Mouse (Mus musculus) stomach, embryonic 15.5 days (tissue): ENCODE results near the gene Gm13698. TPM values are rescaled to one million over a fixed set of nuclear protein-coding genes. Genes with fewer than 3 reads are reported as not detected.
A peak's percentile ranks its signal among the peaks of the same experiment; 100 is the strongest.
"Not testable (repeated sequence)": the region's sequence is repeated elsewhere in the genome, so short reads cannot be mapped to it uniquely, and the experiment has no call there.

Experiments
- ATAC-seq: fragments of 200-750 bp; cut with Nextera tagmentation; 2 replicates; pipeline ENCODE4 v1.8.0; 2017; ENCODE audit warnings: low read depth, moderate number of reproducible peaks, moderate TSS enrichment; ENCODE audit not compliant: insufficient read depth, low FRiP score
- H3K27ac ChIP-seq: fragments of 300-500 bp; sonication (generic); 2 replicates; pipeline ENCODE4 v1.5.1; 2015; ENCODE audit warnings: mild to moderate bottlenecking, inconsistent platforms
- H3K27me3 ChIP-seq: fragments of 300-500 bp; sonication (generic); replicated peaks from 2 replicates; pipeline ENCODE4 v1.6.1; 2015; ENCODE audit warnings: inconsistent platforms
- H3K36me3 ChIP-seq: fragments of 300-500 bp; sonication (generic); 2 replicates; pipeline ENCODE4 v1.6.1; 2015; ENCODE audit warnings: inconsistent platforms
- H3K4me1 ChIP-seq: fragments of 300-500 bp; sonication (generic); 2 replicates; pipeline ENCODE4 v1.6.1; 2015; ENCODE audit warnings: inconsistent platforms
- H3K4me2 ChIP-seq: fragments of 300-500 bp; sonication (generic); 2 replicates; pipeline ENCODE4 v1.6.1; 2015; ENCODE audit warnings: mild to moderate bottlenecking, inconsistent platforms
- H3K4me3 ChIP-seq: fragments of 300-500 bp; sonication (generic); replicated peaks from 2 replicates; pipeline ENCODE4 v1.5.1; 2015; ENCODE audit warnings: inconsistent platforms
- H3K9ac ChIP-seq: fragments of 300-500 bp; sonication (generic); 2 replicates; pipeline ENCODE4 v1.6.1; 2015; ENCODE audit warnings: inconsistent platforms
- H3K9me3 ChIP-seq: fragments of 300-500 bp; sonication (generic); 2 replicates; pipeline ENCODE4 v1.6.1; 2016; ENCODE audit warnings: inconsistent platforms
- WGBS: fragments of 180-500 bp; shearing (Covaris S2); methylation state at CpG from one replicate; pipeline ENCODE4 v1.1.7; 2015; 5-methylcytosine and 5-hydroxymethylcytosine counted together
- polyA plus RNA-seq: library from polyadenylated mRNA; unstranded; fragments of >200 nt; fragmentation: Nextera tagmentation; extraction: Ambion mirVana; gene quantifications from 2 replicates; pipeline ENCODE4 v1.2.1, GENCODE M21; 2015

Gene Gm13698
- polyA plus RNA-seq, result 0.09 TPM in 1 of 2 replicates, not detected in the other

- not testable (repeated sequence) for H3K4me3 ChIP-seq, H3K4me1 ChIP-seq, H3K27ac ChIP-seq, H3K9ac ChIP-seq, H3K9me3 ChIP-seq, H3K4me2 ChIP-seq, ATAC-seq, H3K27me3 ChIP-seq, H3K36me3 ChIP-seq
- no CpG with 5 or more reads among the region's 6 CpGs for WGBS
Measured at GRCm38 (mm10) chr2:83955393-83955792, at the start of gene Gm13698. TSS of gene Gm13698 (plus strand) at chr2:83955693.

- H3K4me3 ChIP-seq, result no peak overlapping the region
- no peaks in the 10 kb centered on the region for H3K9me3 ChIP-seq
- no peaks in the 10 kb centered on the region for H3K4me1 ChIP-seq
- H3K27me3 ChIP-seq, result no peaks in the 10 kb centered on the region
- H3K27ac ChIP-seq, result no peak overlapping the region
- no peaks in the 10 kb centered on the region for H3K36me3 ChIP-seq
- ATAC-seq, result no peak
- H3K4me2 ChIP-seq, result no peak overlapping the region
- no peak overlapping the region for H3K9ac ChIP-seq
- WGBS, result 64% methylated on average over 2 of the region's 2 CpGs
Measured at GRCm38 (mm10) chr2:83929478-83930088, 25.9 kb upstream of the Gm13698 start.

DNA sequence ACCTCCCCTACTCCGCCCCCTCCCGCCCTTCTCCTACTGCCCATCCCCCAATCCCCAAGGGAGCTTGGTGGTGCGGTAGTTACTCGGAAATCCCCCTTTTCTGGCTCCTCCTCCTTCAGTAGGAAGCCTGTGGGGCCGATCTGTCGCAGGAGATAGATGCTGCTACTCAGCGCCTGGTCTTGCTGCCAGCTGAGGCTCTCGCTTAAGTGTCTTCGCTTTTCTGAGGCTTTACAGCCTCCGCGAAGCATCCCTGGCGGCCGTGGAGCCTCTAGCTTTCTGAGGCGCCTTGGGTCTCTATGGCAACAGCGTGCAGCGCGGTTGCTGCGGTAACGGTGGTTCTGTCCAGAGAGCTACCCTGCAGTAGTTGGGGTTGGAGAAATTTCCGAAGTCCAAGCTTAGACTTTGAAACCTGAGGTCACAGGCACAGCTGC is 14.5 kb upstream of the Gm13698 start, which contains the start of gene Zswim2:
Gene Zswim2 (minus strand): TSS at position 298 of the 431 bp plus-strand sequence.
- H3K9ac ChIP-seq, result no peak within 1 kb of the TSS
- H3K9me3 ChIP-seq, result no peaks in the 10 kb centered on the region

DNA sequence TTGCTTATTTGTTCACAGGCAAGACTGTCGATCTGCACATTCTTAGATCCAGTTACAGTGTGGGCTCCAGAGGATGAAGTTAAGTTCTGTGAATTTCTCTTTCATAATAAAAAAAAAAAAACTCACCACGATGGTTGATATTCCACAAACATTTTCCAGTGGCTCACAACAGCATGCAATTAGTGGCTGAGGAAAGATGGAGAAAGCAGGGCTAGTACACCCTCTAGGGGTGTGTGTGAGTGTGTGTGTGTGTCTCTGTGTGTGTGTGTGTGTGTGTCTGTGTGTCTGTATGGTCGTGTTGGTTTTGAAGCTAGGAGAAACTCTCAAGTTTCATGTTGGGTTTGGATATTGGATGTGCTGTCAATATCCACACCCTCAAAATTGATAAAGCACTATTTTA is 14.1 kb upstream of the Gm13698 start:
- Histone ChIP-seq H3K4me3 (0 out of 2 replicates have a peak overlapping the region, but pooled peaks have one; percentile 27), H3K9ac (no peak overlapping the region), H3K27ac (no peak overlapping the region), H3K9me3 (no peaks in the 10 kb centered on the region), H3K36me3 (no peaks in the 10 kb centered on the region), H3K4me1 (0 out of 2 replicates have a peak, but pooled peaks cover 4% of the 10 kb centered on the region), H3K27me3 (no peaks in the 10 kb centered on the region), H3K4me2 (peak overlapping the region; percentile 48)
- WGBS, result 38% methylated on average over 3 of the region's 3 CpGs
- no peak for ATAC-seq

More for the DNA sequence above, 14.5 kb upstream of the Gm13698 start, which contains the start of gene Zswim2:
- H3K27me3 ChIP-seq, result no peaks in the 10 kb centered on the region
- peak within 1 kb of the TSS; percentile 48 for H3K4me2 ChIP-seq
- no peak within 1 kb of the TSS for H3K27ac ChIP-seq
- H3K4me1 ChIP-seq, result 0 out of 2 replicates have a peak, but pooled peaks cover 4% of the 10 kb centered on the region
- H3K36me3 ChIP-seq, result no peaks in the 10 kb centered on the region
- peak within 1 kb of the TSS; percentile 27; the same call in 1 of the 2 replicates for H3K4me3 ChIP-seq
- peak; percentile 66; the same call in 1 of the 2 replicates for ATAC-seq
- 1% methylated on average over 20 of the region's 20 CpGs for WGBS

DNA sequence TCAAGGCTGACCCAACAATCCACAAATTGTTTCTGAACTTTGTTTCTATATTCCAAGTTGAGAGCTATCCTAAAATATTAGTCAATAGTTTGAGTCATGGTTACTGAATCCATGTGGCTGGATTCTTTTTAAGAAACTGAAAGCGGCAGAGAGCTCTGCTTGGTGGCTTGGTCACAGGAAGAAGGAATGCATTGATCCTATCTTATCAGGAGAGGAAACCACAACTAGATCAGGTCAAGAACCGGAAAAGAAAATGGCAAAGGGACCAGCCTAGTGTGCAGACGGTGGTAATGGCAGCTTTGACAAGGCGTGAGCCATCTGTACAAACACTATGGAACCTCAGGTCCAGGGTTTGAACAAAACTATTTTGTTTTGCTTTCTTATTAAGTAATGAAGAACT is 13.7 kb upstream of the Gm13698 start:
- Histone ChIP-seq H3K4me3 (no peak overlapping the region), H3K36me3 (no peaks in the 10 kb centered on the region), H3K4me1 (0 out of 2 replicates have a peak, but pooled peaks cover 4% of the 10 kb centered on the region), H3K4me2 (no peak overlapping the region), H3K27me3 (no peaks in the 10 kb centered on the region), H3K9me3 (no peaks in the 10 kb centered on the region), H3K9ac (no peak overlapping the region), H3K27ac (no peak overlapping the region)
- WGBS, result 55% methylated on average over 4 of the region's 4 CpGs
- no peak for ATAC-seq

DNA sequence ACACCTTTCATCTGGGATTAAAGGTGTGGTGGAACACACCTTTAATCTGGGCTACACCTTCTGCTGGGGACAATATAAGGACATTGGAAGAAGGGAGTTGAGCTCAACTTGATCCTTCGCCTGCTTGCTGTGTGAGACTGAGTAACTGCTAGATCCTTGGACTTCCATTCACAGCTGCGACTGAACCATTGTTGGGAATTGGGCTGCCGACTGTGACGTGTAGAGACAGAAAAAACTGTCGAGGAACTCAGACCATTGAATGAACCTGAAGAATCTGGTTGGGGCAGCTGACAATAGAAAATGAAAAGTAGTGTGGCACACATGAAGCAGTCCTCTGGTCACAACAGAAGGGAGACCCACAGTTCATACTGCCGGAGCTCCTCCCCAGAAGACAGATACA is 5.7 kb downstream of the Gm13698 start, which contains the start of gene Gm13693:
Gene Gm13693 (plus strand): TSS at position 301 of the 400 bp plus-strand sequence.
- H3K36me3 ChIP-seq, H3K4me1 ChIP-seq, H3K4me2 ChIP-seq, ATAC-seq, H3K27ac ChIP-seq, H3K9me3 ChIP-seq, H3K4me3 ChIP-seq, H3K27me3 ChIP-seq, H3K9ac ChIP-seq: not testable (repeated sequence)
- no CpG with 5 or more reads among the region's 6 CpGs for WGBS

DNA sequence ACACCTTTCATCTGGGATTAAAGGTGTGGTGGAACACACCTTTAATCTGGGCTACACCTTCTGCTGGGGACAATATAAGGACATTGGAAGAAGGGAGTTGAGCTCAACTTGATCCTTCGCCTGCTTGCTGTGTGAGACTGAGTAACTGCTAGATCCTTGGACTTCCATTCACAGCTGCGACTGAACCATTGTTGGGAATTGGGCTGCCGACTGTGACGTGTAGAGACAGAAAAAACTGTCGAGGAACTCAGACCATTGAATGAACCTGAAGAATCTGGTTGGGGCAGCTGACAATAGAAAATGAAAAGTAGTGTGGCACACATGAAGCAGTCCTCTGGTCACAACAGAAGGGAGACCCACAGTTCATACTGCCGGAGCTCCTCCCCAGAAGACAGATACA is 11.5 kb downstream of the Gm13698 start, which contains the start of gene Gm13695:
Gene Gm13695 (plus strand): TSS at position 301 of the 400 bp plus-strand sequence.
- not testable (repeated sequence) for H3K4me1 ChIP-seq

GRCm38 (mm10) chr2:83972823-83973222 is 17.3 kb downstream of the Gm13698 start, which contains the start of gene Gm13696:
TSS of gene Gm13696 (plus strand) at chr2:83973123.
- whole genome bisulfite sequencing, result no CpG with 5 or more reads among the region's 6 CpGs
- not testable (repeated sequence) for H3K27ac ChIP-seq

More for the DNA sequence above, 11.5 kb downstream of the Gm13698 start, which contains the start of gene Gm13695:
- H3K4me3 ChIP-seq, H3K4me2 ChIP-seq, H3K27me3 ChIP-seq, H3K36me3 ChIP-seq, ATAC-seq, H3K9ac ChIP-seq, H3K9me3 ChIP-seq, H3K27ac ChIP-seq: not testable (repeated sequence)
- WGBS, result no CpG with 5 or more reads among the region's 6 CpGs

DNA sequence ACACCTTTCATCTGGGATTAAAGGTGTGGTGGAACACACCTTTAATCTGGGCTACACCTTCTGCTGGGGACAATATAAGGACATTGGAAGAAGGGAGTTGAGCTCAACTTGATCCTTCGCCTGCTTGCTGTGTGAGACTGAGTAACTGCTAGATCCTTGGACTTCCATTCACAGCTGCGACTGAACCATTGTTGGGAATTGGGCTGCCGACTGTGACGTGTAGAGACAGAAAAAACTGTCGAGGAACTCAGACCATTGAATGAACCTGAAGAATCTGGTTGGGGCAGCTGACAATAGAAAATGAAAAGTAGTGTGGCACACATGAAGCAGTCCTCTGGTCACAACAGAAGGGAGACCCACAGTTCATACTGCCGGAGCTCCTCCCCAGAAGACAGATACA is 23.1 kb downstream of the Gm13698 start, which contains the start of gene Gm13694:
Gene Gm13694 (plus strand): TSS at position 301 of the 400 bp plus-strand sequence.
- H3K9me3 ChIP-seq, H3K4me3 ChIP-seq, H3K36me3 ChIP-seq, H3K27ac ChIP-seq, ATAC-seq, H3K9ac ChIP-seq, H3K4me1 ChIP-seq, H3K4me2 ChIP-seq, H3K27me3 ChIP-seq: not testable (repeated sequence)
- no CpG with 5 or more reads among the region's 6 CpGs for WGBS

More at GRCm38 (mm10) chr2:83972823-83973222, 17.3 kb downstream of the Gm13698 start, which contains the start of gene Gm13696:
- not testable (repeated sequence) for H3K4me1 ChIP-seq, H3K9ac ChIP-seq, H3K27me3 ChIP-seq, H3K4me3 ChIP-seq, H3K9me3 ChIP-seq, H3K4me2 ChIP-seq, ATAC-seq, H3K36me3 ChIP-seq

- not testable (repeated sequence) for H3K4me2 ChIP-seq, H3K36me3 ChIP-seq, H3K9me3 ChIP-seq, H3K27me3 ChIP-seq, H3K27ac ChIP-seq, ATAC-seq, H3K9ac ChIP-seq, H3K4me3 ChIP-seq, H3K4me1 ChIP-seq
- WGBS, result no CpG with 5 or more reads among the region's 6 CpGs
Measured at GRCm38 (mm10) chr2:83984443-83984842, 28.9 kb downstream of the Gm13698 start, which contains the start of gene Gm13697. TSS of gene Gm13697 (plus strand) at chr2:83984743.

- no CpG with 5 or more reads among the region's 6 CpGs for WGBS
- not testable (repeated sequence) for H3K27ac ChIP-seq, ATAC-seq, H3K9ac ChIP-seq, H3K4me1 ChIP-seq, H3K36me3 ChIP-seq, H3K9me3 ChIP-seq, H3K4me2 ChIP-seq, H3K27me3 ChIP-seq, H3K4me3 ChIP-seq
Measured at GRCm38 (mm10) chr2:83990253-83990652, 34.8 kb downstream of the Gm13698 start, which contains the start of gene Gm13691. TSS of gene Gm13691 (plus strand) at chr2:83990553.

DNA sequence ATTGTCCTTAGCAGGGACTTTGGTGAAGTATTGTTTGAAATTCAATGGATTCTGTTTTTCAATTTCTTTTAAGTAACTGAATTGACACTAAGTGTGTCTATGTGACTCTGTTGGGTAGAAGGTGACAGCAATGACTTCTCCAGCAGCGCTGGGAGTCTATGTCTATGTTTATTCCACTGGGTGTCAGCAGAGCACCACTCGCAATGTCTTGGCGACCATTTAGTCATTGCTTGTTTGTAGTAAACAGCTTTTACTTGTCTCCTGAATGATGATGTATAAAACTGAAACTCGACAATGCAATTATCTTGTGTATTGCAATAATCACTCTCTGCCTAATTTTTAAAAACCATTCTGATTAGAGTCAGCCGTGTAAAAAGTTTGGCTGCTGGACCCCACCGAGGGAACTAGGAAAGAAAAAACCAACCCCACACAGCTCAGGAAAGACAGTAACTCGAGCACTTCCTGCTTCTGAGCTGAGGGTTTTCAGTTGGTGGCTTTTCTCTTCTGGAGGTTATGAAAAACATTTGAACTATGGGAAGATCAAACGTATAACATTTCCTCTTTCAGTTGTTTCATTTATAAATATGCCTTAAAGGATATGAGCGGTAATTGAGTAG is 38.3 kb downstream of the Gm13698 start:
- H3K4me3 ChIP-seq, H3K4me2 ChIP-seq, H3K27ac ChIP-seq, H3K9ac ChIP-seq, ATAC-seq, H3K27me3 ChIP-seq, H3K36me3 ChIP-seq, H3K9me3 ChIP-seq, H3K4me1 ChIP-seq: not testable (repeated sequence)
- WGBS, result 40% methylated on average over 8 of the region's 9 CpGs
